Mouse (Mus musculus) cerebellum, adult 2 months (tissue): Measurements from ENCODE around the gene Dapk1.

Experiments
- CTCF ChIP-seq: fragments of 200-500 bp; IDR thresholded peaks from 2 replicates; pipeline ENCODE4 v1.5.1; 2011; ENCODE audit warnings: low read depth, mild to moderate bottlenecking, control low read depth, low read length, moderate library complexity, borderline replicate concordance; ENCODE audit not compliant: insufficient read depth
- POLR2A ChIP-seq: fragments of 200-500 bp; IDR thresholded peaks from 2 replicates; pipeline ENCODE4 v1.6.1; 2011; ENCODE audit warnings: low read length, control low read depth, borderline replicate concordance; ENCODE audit not compliant: insufficient read depth

DNA sequence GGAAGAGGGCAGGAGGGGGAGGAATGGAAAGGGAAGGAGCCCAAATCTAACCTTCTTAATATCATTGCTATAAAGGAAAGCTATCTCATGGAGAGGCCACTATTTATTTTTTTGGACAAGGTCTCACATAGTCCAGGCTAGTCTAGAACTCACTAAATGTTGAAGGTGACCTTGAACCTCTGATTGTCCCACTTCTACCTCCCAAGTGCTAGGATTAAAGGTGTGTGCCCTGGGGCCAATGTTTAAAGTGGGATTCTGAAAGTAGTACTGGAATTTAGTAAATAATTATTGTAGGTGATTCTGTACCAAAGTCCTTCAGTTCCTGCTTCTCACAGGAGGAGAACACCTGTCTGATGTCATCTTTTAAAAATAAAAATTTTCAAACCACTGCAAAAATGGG, 45.3 kb upstream of the Dapk1 start:
- no peak for TF ChIP-seq CTCF
- TF ChIP-seq POLR2A = no peak
